Mouse (Mus musculus) myocyte (in vitro differentiated cells): ENCODE results near the gene Cdr2l. TPM values are rescaled to one million over a fixed set of nuclear protein-coding genes. Genes with fewer than 3 reads are reported as not detected.

Source experiments
- H3K27me3 ChIP-seq: one replicate; pipeline ENCODE4 v1.6.1; 2011; ENCODE audit not compliant: control insufficient read depth, insufficient read depth, insufficient read length
- H3K36me3 ChIP-seq: one replicate; pipeline ENCODE4 v1.6.1; 2011; ENCODE audit not compliant: control insufficient read depth, insufficient read depth
- H3K4me2 ChIP-seq: one replicate; pipeline ENCODE4 v1.6.1; 2011; ENCODE audit warnings: low read depth, control low read depth
- H3K4me3 ChIP-seq: one replicate; pipeline ENCODE4 v1.5.1; 2011; ENCODE audit warnings: mild to moderate bottlenecking, control low read depth, moderate library complexity
- H3K79me2 ChIP-seq: one replicate; pipeline ENCODE4 v1.6.1; 2011; ENCODE audit not compliant: control insufficient read depth, insufficient read depth
- H3ac ChIP-seq: one replicate; pipeline ENCODE4 v1.6.1; 2011; ENCODE audit not compliant: control insufficient read depth, insufficient read length
- CEBPB ChIP-seq: IDR thresholded peaks from 2 replicates; pipeline ENCODE4 v1.6.1; 2011; ENCODE audit warnings: mild to moderate bottlenecking, moderate library complexity; ENCODE audit not compliant: poor library complexity, insufficient read depth, severe bottlenecking
- E2F4 ChIP-seq: IDR thresholded peaks from one replicate; pipeline ENCODE4 v1.6.1; 2011; ENCODE audit warnings: mild to moderate bottlenecking, control low read depth, moderate library complexity; ENCODE audit not compliant: insufficient read depth
- MAX ChIP-seq: IDR thresholded peaks from one replicate; pipeline ENCODE4 v1.6.1; 2011; ENCODE audit warnings: low read depth, mild to moderate bottlenecking, control low read depth
- MYOD1 ChIP-seq, 3 experiments: IDR thresholded peaks; one replicate each; pipeline ENCODE4 v1.6.1; 2011; ENCODE audit warnings: control low read depth in 2 of 3, low read depth in 2 of 3, mild to moderate bottlenecking in 2 of 3, moderate library complexity in 1 of 3; ENCODE audit not compliant: insufficient read length in 2 of 3, control insufficient read depth in 1 of 3
- MYOG ChIP-seq, 3 experiments: IDR thresholded peaks; one replicate each; pipeline ENCODE4 v1.6.1; 2011; ENCODE audit warnings: control low read depth in 2 of 3, low read depth in 2 of 3, mild to moderate bottlenecking in 2 of 3; ENCODE audit not compliant: insufficient read length in 2 of 3, control insufficient read depth in 1 of 3, insufficient read depth in 1 of 3
- POLR2A ChIP-seq: IDR thresholded peaks from one replicate; pipeline ENCODE4 v1.6.1; 2011; ENCODE audit warnings: low read depth, mild to moderate bottlenecking, control low read depth, moderate library complexity; ENCODE audit not compliant: insufficient read length
- POLR2AphosphoS2 ChIP-seq: IDR thresholded peaks from one replicate; pipeline ENCODE4 v1.6.1; 2011; ENCODE audit warnings: low read depth, control low read depth; ENCODE audit not compliant: insufficient read length
- REST ChIP-seq: IDR thresholded peaks from one replicate; pipeline ENCODE4 v1.6.1; 2011; ENCODE audit warnings: mild to moderate bottlenecking, control low read depth, moderate library complexity; ENCODE audit not compliant: insufficient read depth, insufficient read length
- SRF ChIP-seq: IDR thresholded peaks from one replicate; pipeline ENCODE4 v1.6.1; 2011; ENCODE audit warnings: low read depth; ENCODE audit not compliant: control insufficient read depth, insufficient read length
- TCF12 ChIP-seq: IDR thresholded peaks from one replicate; pipeline ENCODE4 v1.6.1; 2011; ENCODE audit warnings: mild to moderate bottlenecking, control low read depth; ENCODE audit not compliant: poor library complexity, insufficient read depth, severe bottlenecking
- TCF3 ChIP-seq: IDR thresholded peaks from one replicate; pipeline ENCODE4 v1.6.1; 2011; ENCODE audit warnings: low read depth, control low read depth; ENCODE audit not compliant: insufficient read length
- USF1 ChIP-seq: IDR thresholded peaks from one replicate; pipeline ENCODE4 v1.6.1; 2011; ENCODE audit warnings: low read depth, mild to moderate bottlenecking, control low read depth, moderate library complexity
- polyA plus RNA-seq: library from polyadenylated mRNA; unstranded; fragments of >200 nt; fragmentation: generic; extraction: Trizol; gene quantifications from one replicate; pipeline ENCODE4 v1.2.1, GENCODE M21; 2012; ENCODE audit warnings: missing spikeins

Gene Cdr2l
- polyA plus RNA-seq, 1 experiment = 52.8 TPM

DNA sequence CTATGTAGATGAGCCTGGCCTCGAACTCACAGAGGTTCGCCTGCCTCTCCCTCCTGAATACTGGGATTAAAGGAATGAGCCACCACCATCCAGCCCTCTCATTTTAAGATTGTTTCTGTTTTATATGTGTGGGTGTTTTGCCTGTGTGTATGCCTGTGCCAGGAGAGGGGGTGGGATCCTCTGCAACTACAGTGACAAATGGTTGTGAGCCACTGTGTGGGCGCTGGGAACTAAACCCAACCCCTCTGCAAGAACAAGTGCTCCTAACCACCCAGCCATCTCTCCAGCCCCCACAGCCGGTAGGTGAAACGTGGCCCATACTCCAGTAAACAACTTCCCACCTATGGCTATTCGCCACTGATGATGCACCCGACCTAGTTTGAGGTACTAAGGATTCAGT is 9.6 kb downstream of the Cdr2l start:
- no peak overlapping the region for H3ac ChIP-seq
- H3K79me2 ChIP-seq = peaks cover 31% of the 10 kb centered on the region
- no peaks in the 10 kb centered on the region for H3K27me3 ChIP-seq
- no peak overlapping the region for H3K4me3 ChIP-seq
- no peak overlapping the region for H3K4me2 ChIP-seq
- TF ChIP-seq TCF3 (no peak), REST (no peak), POLR2AphosphoS2 (no peak), MAX (no peak), USF1 (no peak), CEBPB (no peak), MYOD1 (IDR thresholded peaks at IDR 0.05; ENCODE audit: control insufficient read depth in 1 of 3, insufficient read length in 2 of 3, low read depth in 2 of 3) (no peak), MYOG (IDR thresholded peaks at IDR 0.05; ENCODE audit: control insufficient read depth in 1 of 3, insufficient read depth in 1 of 3, insufficient read length in 2 of 3, low read depth in 2 of 3) (no peak), E2F4 (no peak), TCF12 (no peak)
- peaks cover 18% of the 10 kb centered on the region for H3K36me3 ChIP-seq

DNA sequence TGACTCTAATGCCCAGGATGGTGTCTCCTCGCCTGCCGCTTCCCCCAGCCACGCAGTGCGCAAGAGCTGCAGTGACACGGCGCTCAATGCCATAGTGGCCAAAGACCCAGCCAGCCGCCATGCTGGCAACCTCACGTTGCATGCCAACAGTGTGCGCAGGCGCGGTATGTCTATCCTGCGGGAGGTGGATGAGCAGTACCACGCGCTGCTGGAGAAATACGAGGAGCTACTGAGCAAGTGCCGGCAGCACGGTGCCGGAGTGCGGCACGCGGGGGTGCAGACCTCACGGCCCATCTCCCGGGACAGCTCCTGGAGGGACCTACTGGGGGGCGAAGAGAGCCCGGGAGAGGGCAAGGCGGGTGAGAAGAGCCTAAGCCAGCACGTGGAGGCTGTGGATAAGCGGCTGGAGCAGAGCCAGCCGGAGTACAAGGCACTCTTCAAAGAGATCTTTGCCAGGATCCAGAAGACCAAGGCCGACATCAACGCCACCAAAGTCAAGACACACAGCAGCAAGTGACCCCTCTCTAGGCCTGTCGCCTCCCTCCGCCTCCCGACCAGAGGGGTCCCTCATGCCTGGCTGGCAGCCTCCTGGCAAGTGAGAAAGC is 12.1 kb downstream of the Cdr2l start:
- no peak overlapping the region for H3K4me2 ChIP-seq

DNA sequence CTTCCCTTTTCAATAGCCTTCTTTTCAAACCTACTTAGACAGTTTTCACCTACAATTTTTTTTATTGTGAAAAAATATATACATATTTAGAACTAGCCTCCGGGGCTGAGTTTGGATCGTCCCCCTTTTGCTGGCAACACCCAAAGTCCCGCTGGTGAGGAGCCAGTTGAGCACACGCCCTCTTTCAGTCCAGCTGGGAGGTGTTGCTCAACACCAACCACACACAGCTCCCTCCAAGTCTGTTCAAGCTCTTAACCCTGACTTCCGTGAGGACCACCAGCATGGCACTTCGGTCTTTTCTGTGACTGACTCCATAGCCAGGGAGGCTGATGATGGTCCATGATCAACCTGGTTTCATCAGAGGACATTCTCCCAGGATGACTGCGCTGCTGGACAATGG is 16.4 kb downstream of the Cdr2l start:
- H3K36me3 ChIP-seq = peaks cover 7% of the 10 kb centered on the region
- H3K27me3 ChIP-seq = no peaks in the 10 kb centered on the region
- H3K4me3 ChIP-seq = no peak overlapping the region
- H3ac ChIP-seq = no peak overlapping the region
- H3K79me2 ChIP-seq = no peaks in the 10 kb centered on the region
- TF ChIP-seq MYOG (IDR thresholded peaks at IDR 0.05; ENCODE audit: control insufficient read depth in 1 of 3, insufficient read depth in 1 of 3, insufficient read length in 2 of 3, low read depth in 2 of 3) = no peak
- TF ChIP-seq MAX = no peak
- no peak for TF ChIP-seq MYOD1 (IDR thresholded peaks at IDR 0.05; ENCODE audit: control insufficient read depth in 1 of 3, insufficient read length in 2 of 3, low read depth in 2 of 3)
- no peak for TF ChIP-seq SRF
- no peak for TF ChIP-seq E2F4
- peak; percentile 66 for TF ChIP-seq CEBPB
- TF ChIP-seq POLR2AphosphoS2 = peak; percentile 47
- TF ChIP-seq TCF3 = no peak
- no peak for TF ChIP-seq USF1
- TF ChIP-seq REST = no peak
- no peak for TF ChIP-seq TCF12
- TF ChIP-seq POLR2A = no peak
- H3K4me2 ChIP-seq = no peak overlapping the region

More for the DNA sequence above, 12.1 kb downstream of the Cdr2l start:
- no peak overlapping the region for H3ac ChIP-seq
- H3K4me3 ChIP-seq = no peak overlapping the region
- no peaks in the 10 kb centered on the region for H3K27me3 ChIP-seq
- H3K36me3 ChIP-seq = peaks cover 13% of the 10 kb centered on the region
- TF ChIP-seq TCF3 (no peak), USF1 (no peak), SRF (no peak)
- H3K79me2 ChIP-seq = peaks cover 6% of the 10 kb centered on the region

- no peak overlapping the region for H3ac ChIP-seq
- H3K27me3 ChIP-seq = no peaks in the 10 kb centered on the region
- H3K4me3 ChIP-seq = no peak overlapping the region
- H3K36me3 ChIP-seq = peaks cover 7% of the 10 kb centered on the region
- TF ChIP-seq REST = no peak
- TF ChIP-seq TCF12 = no peak
- no peak for TF ChIP-seq MYOD1 (IDR thresholded peaks at IDR 0.05; ENCODE audit: control insufficient read depth in 1 of 3, insufficient read length in 2 of 3, low read depth in 2 of 3)
- TF ChIP-seq POLR2A = no peak
- TF ChIP-seq MYOG (IDR thresholded peaks at IDR 0.05; ENCODE audit: control insufficient read depth in 1 of 3, insufficient read depth in 1 of 3, insufficient read length in 2 of 3, low read depth in 2 of 3) = no peak
- no peak for TF ChIP-seq POLR2AphosphoS2
- TF ChIP-seq USF1 = no peak
- no peak for TF ChIP-seq TCF3
- no peak for TF ChIP-seq E2F4
- TF ChIP-seq SRF = no peak
- TF ChIP-seq CEBPB = no peak
- no peak for TF ChIP-seq MAX
- peaks cover 16% of the 10 kb centered on the region for H3K79me2 ChIP-seq
- H3K4me2 ChIP-seq = no peak overlapping the region
Measured at GRCm38 (mm10) chr11:115400126-115400525, 18.4 kb downstream of the Cdr2l start.

GRCm38 (mm10) chr11:115400630-115401391 is 19.1 kb downstream of the Cdr2l start:
- Histone ChIP-seq H3K27me3 (no peaks in the 10 kb centered on the region), H3K4me2 (no peak overlapping the region), H3K36me3 (peaks cover 7% of the 10 kb centered on the region), H3K4me3 (no peak overlapping the region), H3ac (no peak overlapping the region), H3K79me2 (peaks cover 21% of the 10 kb centered on the region)
- no peak for TF ChIP-seq CEBPB
- TF ChIP-seq MAX = no peak
- peak in 1 of 3 experiments; percentile 13 for TF ChIP-seq MYOD1 (IDR thresholded peaks at IDR 0.05; ENCODE audit: control insufficient read depth in 1 of 3, insufficient read length in 2 of 3, low read depth in 2 of 3)
- no peak for TF ChIP-seq REST
- no peak for TF ChIP-seq E2F4
- TF ChIP-seq SRF = no peak
- no peak for TF ChIP-seq POLR2AphosphoS2
- no peak for TF ChIP-seq USF1
